Mouse (Mus musculus) spleen, adult 12 weeks (tissue): ENCODE results near the gene Dnttip1.

Source experiments
- DNase-seq: peaks from one replicate; pipeline ENCODE4 v3.0.0; 2022; ENCODE audit warnings: low spot score

Gene Dnttip1

DNA sequence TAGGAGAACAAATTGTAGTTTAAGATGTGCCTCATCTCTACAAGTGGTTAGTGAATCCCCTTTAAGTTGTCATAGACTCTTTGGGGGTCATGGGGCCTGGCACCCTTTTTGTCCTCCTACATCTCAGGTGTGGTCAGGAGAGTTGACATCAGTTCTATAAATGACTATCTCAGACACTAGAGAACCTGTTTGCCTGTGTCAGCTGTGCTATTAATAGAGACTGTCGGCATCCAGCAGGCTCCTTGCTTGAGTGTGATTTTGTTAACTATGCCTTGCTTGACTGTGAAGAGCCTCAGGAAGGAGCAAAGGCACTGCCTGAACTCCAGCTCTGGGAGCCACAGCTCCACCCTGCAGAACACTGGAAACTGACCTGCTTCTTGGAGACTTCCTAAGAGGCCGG, 9.0 kb downstream of the Dnttip1 start:
- no peak for DNase-seq

DNA sequence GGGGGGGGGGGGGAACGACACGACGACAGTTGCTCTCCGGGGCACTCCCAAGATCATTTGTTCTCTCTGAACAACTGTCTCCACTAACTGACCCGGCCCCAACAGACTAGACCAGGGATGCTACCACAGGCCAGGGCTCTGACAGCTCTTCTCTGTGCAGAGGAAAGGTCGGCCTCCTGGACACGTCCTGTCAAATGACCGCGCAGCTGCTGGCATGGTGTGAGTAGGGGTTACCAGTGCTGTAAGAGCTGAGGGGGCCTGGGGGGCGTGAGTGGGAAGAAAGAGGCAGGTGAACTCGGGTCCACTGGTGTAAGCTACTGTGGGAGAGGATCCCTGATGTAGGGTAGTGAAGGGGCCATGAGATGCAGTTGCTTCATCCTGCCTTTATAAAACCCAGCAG, 12.1 kb downstream of the Dnttip1 start:
- DNase-seq = no peak

- DNase-seq = no peak
Measured at GRCm38 (mm10) chr2:164758692-164759091, 12.9 kb downstream of the Dnttip1 start.

GRCm38 (mm10) chr2:164760059-164760833, 14.5 kb downstream of the Dnttip1 start:
- peak; percentile 47 for DNase-seq

DNA sequence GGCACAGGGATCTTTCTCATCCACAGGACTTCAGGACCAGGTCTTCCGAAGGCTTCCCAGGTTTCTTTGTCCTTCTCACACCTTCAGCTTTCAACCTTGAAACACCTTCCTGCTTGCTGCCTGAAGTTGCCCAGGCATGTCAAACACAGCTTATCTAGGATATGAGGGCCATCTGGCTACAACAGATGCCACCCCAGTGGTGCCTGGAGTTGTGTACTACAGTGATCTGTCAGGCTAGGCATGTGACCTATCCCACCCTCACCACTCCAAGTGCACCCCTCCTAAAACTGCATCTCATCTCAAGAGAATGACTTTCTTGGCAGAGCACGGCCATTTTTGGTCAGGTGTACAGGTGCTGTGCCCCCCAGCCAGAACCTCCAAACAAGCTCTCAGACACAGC, 15.7 kb downstream of the Dnttip1 start:
- DNase-seq = peak; percentile 54

DNA sequence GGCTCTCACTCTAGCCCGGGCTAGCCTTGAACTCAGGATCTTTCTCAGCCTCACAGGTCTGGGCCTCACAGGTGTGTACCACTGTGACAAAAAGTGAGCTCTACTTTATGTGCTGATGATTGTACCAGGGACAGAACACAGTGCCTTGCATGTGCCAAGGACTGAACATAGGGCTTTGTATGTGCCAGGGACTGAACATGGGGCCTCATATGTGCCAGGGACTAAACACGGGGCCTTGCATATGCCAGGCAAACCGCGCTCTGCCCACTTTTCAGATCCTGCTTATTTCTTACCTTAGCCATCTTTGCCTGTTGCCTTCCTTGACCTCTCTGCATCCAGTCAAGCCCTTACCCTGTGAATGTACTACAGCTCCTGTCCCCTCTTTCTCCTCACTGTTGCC, 16.2 kb downstream of the Dnttip1 start:
- DNase-seq = no peak

- no peak for DNase-seq
Measured at GRCm38 (mm10) chr2:164762593-164762992, 16.8 kb downstream of the Dnttip1 start.

DNA sequence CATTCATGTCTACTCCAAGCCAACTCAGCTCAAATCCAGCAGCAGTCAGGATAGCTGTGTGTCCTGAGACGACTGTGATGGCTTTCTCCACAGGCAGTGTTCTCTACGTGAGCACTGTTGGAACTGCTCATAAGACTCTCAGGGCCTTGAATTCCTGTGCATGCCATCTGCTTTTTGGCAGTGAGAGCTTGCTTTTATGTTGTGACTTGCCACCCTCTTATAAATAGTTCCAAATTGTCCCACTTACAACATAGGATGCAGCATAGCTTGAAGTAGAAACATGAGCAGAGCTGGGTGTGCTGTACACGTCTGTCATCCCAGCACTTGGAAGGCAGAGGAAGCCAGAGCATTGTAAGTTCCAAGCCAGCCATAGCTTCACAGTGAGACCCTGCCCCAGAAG, 20.1 kb downstream of the Dnttip1 start:
- no peak for DNase-seq

- DNase-seq = no peak
Measured at GRCm38 (mm10) chr2:164767812-164768540, 22.2 kb downstream of the Dnttip1 start.

GRCm38 (mm10) chr2:164769258-164770037, 23.7 kb downstream of the Dnttip1 start, which contains the start of gene Ube2c:
TSS of gene Ube2c (plus strand) at chr2:164769898.
- peak; percentile 97 for DNase-seq

DNA sequence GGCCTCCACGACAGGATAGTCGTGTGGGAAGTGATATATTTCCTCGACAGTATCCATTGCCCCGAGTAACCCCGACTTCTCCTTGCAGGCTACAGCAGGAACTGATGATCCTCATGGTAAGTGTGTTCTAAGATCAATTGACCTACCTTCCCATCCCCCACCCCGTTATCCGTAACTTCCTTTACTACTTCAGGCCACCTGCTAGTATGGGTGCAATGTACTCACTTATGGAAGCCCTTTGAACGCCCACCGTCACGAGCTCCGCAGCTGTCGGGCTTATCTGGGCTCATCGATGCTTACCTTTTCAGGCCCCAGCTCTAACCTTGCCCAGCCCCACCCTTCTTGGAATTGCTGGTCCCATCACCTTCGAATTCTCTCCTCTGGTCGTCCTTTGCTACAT, 24.5 kb downstream of the Dnttip1 start:
- DNase-seq = no peak

- no peak for DNase-seq
Measured at GRCm38 (mm10) chr2:164771123-164771522, 25.3 kb downstream of the Dnttip1 start.

DNA sequence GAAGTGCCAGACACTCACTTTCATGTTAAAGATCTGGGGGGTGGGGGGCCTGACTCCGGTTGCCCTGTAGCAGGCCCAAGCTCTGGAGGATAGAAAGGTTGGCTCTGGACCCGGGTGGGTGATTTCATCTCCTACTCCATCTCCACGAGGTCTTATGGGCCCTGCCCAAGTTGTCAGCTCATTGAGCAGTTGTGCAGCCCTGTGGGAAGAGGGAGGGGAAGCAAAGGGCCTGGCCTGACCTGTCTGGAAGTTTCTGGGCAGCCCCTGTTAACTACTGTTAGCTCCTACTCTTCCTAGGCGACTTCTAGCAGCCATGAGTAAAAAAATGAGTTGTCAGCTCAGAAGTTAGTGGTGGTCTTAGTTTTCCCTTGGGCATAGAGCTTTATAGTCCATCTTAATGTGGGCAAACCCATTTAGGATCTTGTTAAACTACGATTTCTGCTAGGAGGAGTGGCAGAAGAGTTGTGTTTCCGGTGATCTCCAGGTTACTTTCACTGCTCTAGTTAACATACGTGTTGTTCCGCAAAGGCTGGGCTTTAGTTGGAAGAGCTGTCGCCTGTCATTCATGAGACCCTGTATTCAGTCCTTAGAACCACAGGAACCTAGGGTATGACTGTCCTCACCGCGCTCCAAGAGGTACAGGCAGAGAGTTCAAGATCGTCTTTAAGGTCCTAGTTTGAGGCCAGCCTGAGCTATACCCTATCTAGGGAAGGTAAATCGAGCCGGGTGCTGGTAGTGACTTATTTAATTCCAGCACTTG, 27.6 kb downstream of the Dnttip1 start:
- DNase-seq = no peak

- no peak for DNase-seq
Measured at GRCm38 (mm10) chr2:164773989-164774364, 28.2 kb downstream of the Dnttip1 start.

DNA sequence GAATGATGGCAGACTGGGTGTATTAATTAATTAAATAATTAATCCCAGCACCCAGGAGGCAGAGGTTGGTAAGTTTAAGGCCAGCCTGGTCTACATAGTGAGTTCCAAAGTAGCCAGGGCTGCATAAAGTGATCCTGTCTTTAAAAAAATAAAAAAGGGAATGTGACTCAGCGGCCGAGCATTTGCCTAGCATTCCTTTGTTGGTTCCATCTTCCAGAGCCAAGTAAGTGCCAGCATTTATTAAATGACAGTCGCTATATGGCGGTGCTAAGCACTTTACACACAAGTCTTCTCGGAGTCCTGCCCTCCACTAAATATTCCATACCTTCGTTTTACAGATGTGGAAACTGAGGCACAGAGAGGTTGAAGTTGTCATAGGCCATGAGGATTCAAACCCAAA, 30.3 kb downstream of the Dnttip1 start:
- no peak for DNase-seq

DNA sequence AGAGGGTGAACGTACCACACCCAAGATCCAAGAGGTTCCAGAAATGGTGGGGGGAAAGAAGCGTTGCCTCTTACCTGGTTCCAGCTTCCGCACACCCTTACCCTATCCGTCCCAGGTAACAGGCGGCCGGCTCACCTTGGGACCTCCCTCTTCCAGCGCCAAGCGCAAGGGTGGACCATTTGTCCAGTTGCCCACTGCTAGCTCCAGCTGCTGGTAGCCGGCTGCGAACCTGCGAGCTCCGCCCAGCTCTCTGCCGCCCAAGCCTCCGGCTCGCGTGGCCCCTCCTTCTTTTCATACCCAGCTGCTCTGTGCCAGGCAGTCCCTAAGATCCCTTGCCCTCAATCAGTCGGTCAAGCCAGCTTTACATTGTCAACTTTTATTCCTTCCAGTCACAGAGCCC, 31.0 kb downstream of the Dnttip1 start:
- DNase-seq = no peak

DNA sequence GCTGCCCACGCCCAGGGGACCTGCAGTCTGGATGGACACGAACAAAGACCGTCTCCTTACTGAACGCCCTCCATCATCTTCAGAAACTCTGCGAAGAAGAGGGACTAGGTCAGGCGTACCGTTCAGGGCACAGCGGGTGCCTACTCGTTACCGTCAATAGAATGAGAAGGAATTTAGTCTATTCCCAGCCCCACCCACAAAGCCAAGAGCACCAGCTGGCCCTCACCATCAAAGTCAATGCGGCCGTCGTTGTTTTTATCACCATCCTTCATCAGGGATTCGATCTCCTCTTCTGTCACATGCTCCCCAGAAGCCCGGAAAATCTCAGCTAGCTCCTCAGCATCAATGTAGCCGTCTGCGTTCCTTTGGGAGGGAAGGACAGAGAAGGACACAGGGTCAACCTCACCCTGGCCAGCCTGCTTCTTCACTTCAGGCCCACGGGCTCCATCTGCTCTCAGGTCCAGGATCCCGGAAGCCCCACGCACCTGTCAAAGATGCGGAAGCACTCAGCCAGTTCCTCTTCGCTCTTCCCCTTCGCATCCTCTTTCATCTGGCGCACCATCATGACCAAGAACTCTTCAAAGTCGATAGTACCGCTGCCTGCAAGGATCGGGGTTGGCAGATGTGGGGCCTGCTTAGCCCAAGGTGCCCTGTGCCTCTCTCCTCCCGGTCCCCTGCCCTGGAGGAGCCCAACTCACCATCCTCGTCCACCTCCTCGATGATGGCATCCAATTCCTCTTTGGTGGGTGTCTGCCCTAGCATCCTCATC, 31.6 kb downstream of the Dnttip1 start:
- no peak for DNase-seq

- no peak for DNase-seq
Measured at GRCm38 (mm10) chr2:164778015-164778287, 32.2 kb downstream of the Dnttip1 start.

DNA sequence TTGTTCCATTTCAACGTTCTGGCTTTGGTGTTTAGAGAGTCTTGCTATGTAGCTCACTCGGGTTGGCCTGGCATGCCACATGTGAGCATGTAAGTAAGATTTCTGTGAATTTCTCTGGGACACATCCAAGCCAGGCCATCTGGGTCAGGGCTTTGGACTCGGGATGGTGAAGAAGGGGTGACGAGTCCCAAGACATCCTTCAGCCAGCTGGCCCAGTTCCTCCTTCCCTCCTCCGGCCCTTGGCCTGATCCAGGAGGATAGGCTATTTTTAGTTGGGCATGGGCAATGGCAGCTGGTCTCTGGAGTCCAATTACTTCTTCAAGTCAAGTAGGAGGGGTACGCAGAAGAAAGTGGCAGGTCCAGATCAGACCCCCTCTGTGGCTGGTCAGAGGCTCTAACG, 33.0 kb downstream of the Dnttip1 start:
- DNase-seq = no peak

- DNase-seq = no peak
Measured at GRCm38 (mm10) chr2:164779481-164780086, 33.8 kb downstream of the Dnttip1 start, which contains the start of gene Tnnc2. TSS of gene Tnnc2 (minus strand) at chr2:164779967.

DNA sequence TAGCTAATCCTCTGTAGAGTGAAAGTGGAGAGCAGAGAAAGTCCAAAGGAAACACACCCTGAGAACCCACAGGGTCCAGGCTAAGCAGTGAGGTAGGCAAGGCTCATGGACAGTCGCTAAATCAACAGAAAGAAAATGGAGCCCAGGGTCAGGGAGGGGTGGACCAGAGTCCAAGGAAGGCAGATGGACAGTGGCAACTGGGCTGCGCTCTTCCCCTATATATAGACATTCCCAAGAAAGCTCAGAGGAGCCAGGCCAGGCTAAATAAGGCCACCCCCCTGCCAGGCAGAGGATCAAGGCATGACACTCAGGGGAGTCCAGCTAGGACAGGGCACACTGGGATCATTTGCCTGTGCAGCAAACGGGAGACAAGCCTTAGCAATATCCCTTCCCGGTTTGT, 36.1 kb downstream of the Dnttip1 start:
- DNase-seq = no peak
